Mouse (Mus musculus) spleen, adult 2 months (tissue): ENCODE data around the gene Cep112.

Experiments
- CTCF ChIP-seq: fragments of 200-500 bp; IDR thresholded peaks from 2 replicates; pipeline ENCODE4 v1.5.1; 2011; ENCODE audit warnings: mild to moderate bottlenecking, inconsistent platforms; ENCODE audit not compliant: insufficient read depth, insufficient read length, insufficient replicate concordance; ENCODE audit errors: extremely low read depth
- POLR2A ChIP-seq: fragments of 200-500 bp; IDR thresholded peaks from 2 replicates; pipeline ENCODE4 v1.6.1; 2011; ENCODE audit warnings: low read depth, low read length, inconsistent platforms

GRCm38 (mm10) chr11:108845971-108846370 is 421.0 kb downstream of the Cep112 start:
- no peak for TF ChIP-seq CTCF
- no peak for TF ChIP-seq POLR2A
